Mouse (Mus musculus): ENCODE data around the gene Fam207a. TPM values are rescaled to one million over a fixed set of nuclear protein-coding genes. Genes with fewer than 3 reads are reported as not detected.

Fam207a gene
- total RNA-seq, 2 experiments from 2014 or later, result 12.6 to 13.2 TPM

DNA sequence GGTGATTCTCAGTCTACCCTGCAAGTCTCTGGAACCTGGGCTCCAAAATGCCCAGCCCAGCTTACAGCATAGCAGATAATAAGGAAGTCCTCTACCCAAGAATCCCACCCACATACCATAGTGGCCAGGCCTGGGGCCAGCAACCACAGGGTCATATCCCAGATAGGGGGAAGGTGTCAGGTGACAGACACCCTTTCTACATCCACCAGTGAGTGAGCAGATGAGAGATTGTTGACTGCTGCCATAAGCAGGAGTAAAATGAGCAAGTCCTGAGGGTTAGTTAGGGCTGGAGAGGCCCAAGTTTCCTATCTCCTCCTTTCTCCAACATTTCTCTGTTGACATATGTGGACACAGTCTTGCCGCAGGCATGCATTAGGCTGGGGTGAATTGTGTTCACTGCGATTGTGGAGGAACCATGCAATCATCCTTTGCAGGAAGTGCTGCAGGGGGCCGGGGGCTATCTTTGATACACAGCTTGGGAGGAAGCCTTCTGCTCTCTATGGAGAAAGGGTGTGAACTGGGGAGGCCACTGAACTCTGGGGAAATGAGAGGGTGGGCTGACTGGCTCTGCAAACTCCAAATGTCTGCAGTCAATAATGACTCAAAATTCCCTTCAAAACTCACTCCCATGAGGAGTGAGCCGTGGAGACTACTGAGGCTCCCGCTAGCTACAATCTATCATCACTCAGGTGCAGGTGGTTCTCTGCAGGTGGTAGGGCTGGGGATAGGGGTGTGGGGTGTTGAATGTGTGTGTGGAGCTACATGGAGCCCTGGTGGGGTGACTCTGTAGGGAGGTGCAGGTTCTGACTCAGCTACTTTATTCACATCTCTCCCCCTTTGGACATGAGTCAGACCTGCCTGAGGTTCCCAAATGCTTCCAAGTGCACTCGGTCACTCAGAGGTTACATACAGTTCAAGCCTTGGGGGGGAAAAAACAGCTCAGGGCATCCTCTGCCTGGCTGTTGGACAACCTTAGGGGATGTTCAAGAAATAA, 15.7 kb upstream of the Fam207a start:
- no peak for DNase-seq

DNA sequence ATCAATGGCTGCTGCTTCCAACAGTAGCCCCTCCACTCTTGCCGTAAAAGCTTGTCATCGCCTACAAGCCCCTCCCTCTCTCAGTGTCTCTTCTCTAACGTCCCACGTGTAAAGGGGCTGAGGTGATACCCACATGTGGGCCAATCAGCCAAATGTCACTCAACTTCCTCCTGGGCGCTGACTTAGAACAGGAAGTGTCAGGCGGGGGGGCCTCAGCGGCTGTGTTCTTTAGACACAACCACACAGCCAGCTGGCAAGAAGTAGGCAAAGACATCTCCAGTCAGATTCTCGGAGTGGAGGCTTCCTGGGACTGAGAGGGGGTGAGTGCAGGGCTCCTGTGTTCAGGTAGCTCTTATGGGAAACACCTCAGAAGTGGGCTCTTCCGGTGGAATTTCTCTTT, 14.6 kb upstream of the Fam207a start, which contains the start of gene Itgb2:
Gene Itgb2 (plus strand): TSS at position 113 of the 400 bp plus-strand sequence.
- no peak for DNase-seq

DNA sequence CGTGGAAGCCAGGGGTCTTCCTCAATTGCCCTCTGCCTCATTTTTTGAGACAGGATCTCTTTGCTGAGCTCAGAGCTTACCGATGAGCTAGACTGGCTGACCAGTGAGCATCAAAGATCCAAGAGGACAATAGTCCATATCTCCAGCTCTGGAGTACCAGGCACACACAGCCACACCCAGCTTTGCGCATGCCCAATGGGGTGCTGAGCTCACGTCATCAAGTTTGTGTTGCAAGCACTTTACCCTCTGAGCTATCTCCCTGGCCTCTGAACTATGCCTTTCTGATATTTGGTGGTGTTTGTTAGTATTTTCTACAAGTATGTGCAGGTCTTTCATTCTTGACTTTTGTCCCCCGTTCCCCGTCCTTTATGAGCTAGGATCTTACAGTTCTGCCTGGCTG, 13.0 kb upstream of the Fam207a start:
- no peak for DNase-seq

DNA sequence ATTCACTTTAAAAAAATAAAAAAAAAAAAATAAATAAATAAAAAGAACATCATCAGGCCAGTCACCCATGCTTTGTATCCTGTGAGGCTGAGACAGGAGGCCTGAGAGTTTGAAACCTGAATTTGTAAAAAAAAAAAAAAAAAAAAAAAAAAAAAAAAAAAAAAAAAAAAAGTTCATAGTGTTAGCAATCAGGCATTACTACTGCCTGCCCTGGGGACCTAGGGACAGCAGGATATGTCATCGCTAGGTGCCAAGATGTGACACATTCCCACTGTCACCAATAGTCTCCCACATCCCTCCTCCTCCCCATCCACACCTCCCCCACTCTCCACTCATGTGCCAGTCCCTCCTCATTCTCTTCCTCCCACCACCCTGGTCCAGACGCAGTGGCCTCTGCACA, 10.9 kb upstream of the Fam207a start:
- no peak for DNase-seq

DNA sequence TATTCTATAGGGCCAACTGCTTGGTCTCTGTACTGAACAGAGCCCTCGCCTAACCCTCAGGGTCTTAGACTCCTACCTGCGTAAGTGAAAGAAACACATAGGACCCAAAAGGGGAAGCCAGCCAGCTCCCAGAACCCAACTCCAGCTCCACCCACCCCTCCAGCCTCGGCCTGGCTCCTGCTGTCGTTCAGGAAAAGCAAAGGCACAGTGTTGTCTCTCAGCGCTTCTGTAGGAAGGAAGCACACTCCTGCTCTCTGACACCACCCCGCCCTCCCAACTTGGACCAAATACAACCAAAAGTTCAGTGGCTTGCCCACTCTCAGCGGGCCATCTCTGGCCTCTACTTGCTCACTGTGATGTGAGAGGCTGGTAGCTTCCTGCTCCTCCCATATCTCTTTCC, 7.7 kb upstream of the Fam207a start:
- no peak for DNase-seq

DNA sequence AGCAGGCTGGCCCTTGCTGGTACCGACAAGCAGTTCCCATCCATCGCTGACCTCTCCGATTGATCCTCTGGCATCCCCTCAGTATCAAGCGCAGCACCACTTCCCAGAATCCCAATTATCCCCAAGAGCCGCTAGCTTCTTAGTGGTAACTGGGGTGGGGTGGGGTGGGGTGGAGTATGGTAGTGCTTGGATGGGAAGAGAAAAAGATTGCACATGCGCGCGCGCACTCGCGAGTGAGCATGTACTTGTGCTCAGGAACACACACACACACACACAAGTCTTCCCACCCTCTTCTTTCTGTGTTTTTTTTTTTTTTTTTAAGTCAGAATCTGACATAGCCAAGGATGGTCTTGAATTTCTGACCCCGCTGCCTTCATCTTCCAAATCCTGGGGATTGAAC, 7.2 kb upstream of the Fam207a start:
- DNase-seq, result no peak

DNA sequence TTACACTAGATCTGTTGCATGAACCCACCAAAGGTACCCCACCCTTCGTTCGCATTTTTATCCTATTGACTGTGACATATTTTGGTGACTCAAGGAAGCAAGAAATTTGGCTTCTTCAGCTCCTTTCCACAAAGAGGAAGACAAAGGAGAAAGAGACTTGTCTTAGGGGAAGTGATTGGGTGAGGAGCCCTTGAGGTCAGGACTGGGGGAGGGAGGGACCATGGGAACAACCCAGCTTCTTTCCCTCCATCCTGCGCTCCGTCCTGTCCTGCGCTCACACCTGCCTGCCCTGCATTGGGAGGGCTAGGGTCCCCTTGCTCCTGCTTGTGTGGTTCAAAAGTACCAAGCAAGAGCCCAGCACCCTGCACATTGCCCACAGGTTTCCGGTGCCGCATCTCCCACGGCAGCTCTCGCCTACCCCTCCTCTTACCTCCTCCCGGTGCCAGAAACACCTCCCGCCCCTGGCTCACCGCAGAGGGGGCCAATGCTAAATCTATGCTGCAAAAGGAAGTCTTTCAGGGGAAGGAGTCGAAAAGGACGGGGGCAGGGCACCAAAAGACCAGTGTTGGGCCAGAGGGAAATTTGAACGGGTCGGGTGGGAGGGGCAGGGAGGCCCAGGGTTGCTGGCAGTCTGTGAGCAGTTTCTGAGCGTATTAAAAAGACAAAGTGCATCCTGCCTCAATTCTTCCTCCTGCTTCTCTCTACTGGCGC, 6.6 kb upstream of the Fam207a start:
- DNase-seq, result no peak

DNA sequence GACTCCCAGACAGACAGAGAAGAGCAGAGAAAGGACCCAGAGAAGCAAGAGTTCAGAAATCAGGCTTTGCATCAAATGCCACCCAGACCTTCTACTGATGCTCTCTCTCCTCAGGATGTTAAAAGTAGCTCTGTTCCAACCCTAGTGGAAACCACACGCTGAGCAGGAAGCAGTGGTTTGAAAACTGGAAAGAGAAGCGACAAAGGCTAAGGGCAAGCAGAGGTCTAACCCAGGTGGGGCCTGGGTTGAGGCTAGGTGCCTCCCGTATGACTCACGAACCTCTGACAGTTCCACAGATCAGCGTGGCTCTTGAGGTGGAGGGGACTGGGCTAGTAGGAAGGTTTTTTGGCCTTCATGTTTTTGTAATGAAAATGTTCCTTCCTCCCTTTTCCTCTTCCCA, 4.9 kb upstream of the Fam207a start:
- DNase-seq, result no peak

DNA sequence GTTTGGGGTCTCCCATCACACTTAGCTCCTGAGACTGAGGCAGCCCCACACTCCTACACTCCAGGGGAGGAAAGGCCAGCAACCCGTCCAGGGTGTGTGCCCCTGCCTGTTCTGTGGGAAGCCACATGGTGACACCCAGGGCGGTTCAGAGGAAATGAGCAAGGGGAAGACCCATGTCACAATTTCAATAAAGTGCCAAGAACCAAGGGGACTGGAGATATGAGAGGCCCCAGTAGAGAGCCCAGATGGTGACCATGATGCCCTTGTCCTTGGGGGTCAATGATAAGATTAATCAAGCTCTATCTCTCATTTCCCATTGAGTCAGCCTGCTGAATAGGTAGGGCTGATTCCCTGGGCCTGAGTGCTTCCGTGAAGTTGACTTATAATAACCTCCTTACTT, 3.6 kb upstream of the Fam207a start:
- no peak for DNase-seq

DNA sequence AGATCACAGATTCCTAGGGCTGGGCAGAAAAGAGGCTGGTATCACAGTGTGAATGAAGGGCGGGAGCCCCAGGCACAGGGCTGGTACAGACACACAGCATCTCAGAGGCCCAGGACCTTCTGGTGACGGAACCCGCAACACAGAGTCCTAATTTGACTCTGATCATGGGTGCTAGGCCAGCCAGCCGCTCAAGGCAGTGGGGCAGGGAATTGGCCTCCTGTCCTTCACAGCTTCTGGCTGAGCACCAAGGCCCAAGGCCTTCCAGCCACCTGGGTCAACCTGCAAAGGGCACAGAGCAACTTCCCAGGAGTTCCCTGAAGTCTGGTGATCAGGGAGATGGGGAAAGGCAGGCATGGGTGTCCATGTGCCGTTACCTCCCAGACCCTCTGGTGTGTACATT, 2.2 kb upstream of the Fam207a start:
- no peak for DNase-seq

DNA sequence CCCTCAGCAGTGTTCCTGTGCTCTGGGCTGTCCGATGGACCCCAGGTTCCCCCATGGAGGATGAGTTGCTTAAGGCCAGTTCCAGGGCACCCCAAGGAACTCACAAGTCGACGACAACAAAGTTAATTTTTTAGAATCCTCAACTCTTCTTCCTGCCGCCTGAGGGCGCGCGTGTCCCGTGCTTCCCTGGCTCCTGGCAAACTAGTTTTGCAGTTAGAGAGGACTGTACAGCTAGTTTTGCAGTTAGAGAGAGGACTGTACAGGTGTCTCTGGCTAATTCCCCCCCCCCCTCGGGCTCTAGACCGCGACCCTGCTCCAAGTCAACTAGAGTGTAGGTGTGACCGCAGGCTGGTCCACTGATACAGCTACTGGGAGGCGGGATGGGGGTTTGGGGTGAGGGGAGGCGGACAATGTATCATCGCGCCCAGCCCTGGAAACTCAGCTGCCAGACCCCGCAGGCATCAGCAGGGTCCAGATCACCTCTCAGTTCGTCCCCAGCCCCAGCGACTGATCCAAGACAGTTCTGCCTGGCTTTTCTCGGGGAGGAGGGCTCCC, 1.6 kb upstream of the Fam207a start:
- peak; percentile 82 for DNase-seq

DNA sequence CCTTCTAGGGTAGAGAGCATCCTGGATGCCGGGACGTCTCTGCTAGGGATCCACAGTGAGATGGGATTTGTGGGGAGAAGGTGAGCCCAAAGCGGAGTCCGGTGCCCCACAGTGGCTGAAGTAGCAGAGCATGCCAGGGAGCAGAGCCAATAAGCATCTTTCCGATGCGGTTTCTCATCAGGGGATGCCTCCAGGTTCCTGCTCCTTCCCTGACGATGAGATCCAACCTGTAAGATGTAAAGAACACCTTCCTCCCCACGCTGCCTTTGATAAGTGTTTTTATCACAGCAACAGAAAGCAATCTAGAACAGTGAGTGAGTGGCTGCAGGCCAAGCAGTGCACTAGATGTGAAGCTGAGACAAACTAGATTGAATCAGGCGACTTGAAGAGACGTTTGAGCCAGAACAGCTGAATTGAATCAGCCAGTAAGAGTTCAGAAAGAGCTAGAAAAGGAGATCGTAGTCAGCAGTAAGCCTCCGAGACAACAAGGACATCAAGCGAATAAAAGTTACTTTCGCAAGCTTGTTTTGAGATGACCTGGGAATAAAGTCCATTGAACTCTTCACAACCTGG, 880 bp upstream of the Fam207a start:
- DNase-seq, result peak; percentile 22

DNA sequence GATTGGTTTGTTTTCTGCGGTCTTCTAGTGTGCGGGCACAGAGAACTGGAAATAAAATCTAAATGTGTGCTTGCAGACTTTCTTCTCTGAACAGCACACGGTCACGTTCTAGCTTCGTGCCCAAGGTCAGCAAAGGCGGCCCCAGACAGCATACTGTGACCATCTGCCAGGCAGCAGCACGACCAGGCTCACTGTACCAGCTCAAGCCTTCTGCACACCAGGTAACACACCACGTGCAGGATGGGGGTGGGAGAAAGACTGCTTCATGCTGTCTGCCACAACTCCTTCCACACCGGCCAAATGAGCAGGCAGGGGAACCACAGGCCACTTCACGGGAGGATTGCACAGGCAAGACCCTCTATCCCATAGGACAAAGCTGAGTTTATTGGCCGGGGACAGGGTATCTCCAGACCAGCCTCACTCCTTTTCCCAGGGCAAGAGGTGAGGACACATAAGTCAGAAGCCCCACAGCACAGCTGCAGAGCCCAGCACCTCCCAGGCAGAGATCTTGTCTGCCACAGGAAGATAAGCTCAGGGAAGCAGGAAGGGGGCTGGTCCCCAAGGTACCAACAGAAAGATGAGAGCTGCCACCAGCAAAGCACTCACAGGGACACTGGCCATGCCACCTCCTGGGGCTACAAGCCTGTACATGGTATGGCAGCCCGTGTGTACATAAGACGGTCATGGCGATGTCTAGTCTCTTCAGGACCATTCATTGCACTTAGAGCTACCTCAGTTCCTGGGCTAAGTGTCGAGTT, 5.2 kb downstream of the Fam207a start:
- DNase-seq, result no peak

DNA sequence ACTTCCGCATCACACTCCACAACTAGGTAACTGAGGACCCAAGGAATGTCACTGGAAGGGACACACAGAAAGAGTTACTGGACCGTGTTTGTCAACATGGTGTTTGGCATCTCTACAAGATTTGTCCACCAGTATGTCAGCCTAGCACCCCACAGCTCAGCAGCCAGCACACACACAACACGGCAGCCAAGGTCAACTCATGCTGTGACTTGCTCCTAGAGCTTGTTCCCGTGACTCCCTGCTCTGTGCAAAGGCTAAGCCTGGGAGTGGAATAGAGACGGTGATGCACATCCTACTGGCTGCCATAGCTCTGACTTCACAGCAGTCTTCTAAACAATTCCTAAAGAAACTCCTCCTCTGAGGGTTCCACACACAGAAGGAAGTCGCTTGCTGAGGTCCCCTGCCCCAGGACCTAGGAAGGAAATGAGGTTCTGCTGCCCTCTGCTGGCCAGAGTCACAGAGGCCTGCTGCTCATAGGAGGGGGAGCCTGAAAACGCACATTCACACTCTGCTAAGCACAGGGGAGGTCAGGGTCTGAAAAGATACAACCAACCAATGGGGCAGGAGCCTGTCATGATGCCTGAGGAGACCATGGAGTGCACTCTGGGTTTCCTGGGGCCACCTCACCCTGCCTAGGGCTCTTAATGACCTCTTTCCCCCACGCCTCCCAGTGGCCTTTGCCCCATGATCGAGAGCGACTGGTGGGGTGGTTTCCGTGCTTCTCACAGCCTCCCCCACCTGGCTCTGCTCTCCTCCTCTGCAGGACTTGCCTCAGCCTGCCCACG, 6.0 kb downstream of the Fam207a start:
- DNase-seq, result peak; percentile 96

DNA sequence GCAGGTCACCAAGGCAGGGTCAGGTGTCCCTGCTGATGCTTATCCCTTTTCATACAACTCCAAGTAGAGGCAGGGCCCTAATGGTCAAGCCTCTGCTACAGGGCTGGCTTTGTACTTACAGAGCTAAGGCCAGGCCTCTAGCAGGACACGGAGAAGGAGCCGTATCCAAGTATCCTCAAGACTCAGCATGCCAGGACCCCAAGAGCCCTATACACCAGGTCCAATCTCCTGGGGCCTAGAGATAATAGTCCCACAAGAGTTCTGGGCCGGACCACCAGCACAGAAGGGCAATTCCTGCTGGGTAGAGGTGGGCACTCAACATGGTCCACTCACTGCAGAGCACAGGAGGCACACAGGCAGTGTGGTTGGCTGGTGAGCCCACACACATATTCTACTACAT, 6.8 kb downstream of the Fam207a start:
- DNase-seq, result no peak

DNA sequence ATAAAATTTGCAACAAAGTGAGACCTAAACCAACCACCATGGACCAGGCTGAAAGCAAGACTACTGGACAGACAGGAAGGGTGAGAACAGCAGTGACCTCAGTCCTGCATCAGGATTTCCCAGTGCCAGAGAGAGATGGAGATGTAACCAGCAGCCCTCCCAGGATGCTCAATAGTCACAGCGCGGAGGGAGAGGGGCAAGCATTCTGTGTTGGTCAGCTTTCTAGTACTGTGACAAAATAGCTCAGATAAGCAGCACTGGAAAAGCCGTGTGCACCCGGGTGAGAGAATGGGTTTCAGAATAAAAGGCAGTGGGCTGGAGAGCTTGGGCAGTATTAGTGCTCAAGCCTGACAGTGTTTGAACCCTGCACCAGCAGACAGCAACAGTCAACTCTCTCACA, 7.8 kb downstream of the Fam207a start:
- no peak for DNase-seq

DNA sequence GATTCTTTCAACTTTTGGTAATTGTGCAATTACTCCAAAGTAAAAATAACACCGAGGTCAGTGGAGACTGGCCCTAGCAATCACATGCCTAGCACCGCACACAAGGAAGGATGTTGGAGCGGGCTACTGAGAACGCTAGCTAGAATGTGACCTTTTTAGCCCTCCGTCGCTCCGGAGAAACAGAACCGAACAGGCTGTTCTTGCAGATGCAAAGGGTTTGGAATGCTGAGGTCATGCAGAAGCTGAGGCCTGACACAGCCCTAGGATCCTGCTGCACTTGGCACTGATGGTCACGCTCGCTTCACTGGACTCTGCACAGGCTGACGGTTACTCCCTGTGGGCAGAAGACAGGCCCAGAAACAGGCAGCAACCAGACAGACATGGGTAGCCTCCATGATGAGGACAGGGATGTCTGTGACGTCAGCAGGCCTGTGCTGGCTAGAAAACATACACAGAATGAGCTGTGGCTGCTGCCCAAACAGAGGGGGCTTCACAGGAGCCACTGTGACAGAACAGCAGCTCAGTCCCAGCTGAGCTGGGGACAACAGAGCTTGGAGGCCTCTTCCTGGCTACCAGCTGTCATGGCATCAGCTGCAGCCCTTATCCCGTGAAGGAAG, 8.5 kb downstream of the Fam207a start:
- DNase-seq, result peak; percentile 29

DNA sequence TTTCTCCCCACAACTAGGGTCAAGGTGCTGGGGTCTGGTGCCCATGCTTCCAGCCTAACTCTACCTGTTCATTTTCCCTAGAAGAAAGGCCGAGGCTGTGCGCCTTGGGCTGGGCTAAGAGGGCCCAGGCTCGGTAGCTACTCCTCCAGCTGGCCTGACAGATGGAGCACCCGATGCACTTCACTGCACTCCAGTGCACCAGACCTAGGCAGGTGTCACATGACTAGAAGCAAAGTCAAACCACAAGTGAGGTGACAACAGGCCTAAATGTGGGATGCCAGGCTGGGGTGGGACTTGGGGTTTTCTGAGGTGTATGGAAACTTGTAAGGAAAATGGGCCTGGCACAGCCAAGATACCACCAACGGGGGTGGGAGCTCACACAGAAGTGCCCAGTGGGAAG, 9.1 kb downstream of the Fam207a start:
- no peak for DNase-seq

DNA sequence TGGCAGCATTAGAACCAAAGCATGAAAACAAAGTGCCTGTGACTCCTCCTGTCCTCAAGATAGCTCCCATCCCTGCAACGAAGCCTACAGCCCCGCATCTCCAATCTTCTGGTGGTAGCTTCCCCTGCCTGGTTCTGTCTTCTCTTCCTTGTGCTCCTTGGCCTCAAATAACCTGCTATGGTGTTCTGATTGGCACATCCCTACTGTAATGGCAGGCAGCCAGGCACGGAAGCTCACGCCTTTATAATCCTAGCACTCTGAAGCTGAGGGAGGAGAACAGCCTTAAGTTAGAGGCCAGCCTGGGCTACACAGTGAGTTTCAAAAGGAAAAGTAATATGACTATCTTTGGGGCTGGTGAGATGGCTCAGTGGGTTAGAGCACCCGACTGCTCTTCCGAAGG, 11.4 kb downstream of the Fam207a start:
- DNase-seq, result no peak

DNA sequence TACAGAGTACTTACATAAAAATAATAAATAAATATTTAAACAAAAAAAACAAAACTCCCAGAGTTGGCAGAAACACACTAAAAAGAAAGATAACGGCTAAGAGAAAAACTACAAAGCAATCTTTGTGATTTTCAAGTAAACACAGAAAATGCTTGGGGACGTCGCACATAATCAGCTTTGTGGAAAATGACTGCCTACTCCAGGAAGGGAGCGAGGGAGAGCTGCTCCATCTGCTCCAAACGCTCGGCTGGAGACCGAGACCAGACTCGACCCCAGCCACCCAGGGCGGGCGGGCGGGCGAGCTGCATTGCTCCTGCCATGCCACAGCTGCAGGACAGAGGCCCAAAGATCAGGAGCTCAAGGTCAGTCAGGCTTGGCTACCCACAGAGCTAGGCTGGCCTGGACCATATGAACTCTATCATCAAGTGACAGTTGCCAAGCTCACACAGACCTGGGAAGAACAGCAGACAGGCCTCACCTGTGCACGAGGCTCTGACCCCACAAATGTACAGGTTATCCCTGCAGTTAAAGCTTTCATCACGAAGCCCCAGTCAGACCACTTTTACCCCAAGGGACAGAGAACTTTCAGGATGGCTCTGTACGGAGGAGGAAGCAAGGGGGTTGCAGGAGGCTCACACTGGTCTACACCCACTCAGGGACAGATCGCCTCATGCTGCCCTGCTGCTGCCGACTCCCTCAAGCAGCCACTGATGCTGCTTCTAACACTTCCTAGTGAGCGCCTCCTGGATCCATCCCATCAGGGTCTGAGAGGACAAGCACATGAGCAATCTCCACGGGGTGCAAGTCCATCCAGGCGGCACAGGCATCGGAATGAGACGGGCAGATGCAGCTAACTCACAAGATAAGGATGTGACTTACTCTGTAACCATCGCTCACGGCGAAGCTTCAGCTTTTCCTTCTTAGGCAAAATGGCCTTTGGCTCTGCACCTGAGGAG, 12.3 kb downstream of the Fam207a start:
- no peak for DNase-seq
